Mouse (Mus musculus) kidney, adult 2 months (tissue): ENCODE measurements around the gene Ptprk. TPM values are rescaled to one million over a fixed set of nuclear protein-coding genes. Genes with fewer than 3 reads are reported as not detected.

Experiments
- DNase-seq: peaks from one replicate; pipeline ENCODE4 v3.0.0; 2021
- H3K27ac ChIP-seq: fragments of 200-500 bp; 2 replicates; pipeline ENCODE4 v1.5.1; 2012; ENCODE audit warnings: low read depth, low read length, control low read depth, inconsistent platforms; ENCODE audit not compliant: insufficient read depth
- H3K27me3 ChIP-seq: fragments of 200-500 bp; replicated peaks from 2 replicates; pipeline ENCODE4 v1.6.1; 2012; ENCODE audit warnings: mild to moderate bottlenecking, moderate library complexity, low read length, inconsistent platforms; ENCODE audit not compliant: control insufficient read depth, insufficient read depth
- H3K36me3 ChIP-seq: fragments of 200-500 bp; 2 replicates; pipeline ENCODE4 v1.6.1; 2012; ENCODE audit warnings: mild to moderate bottlenecking, moderate library complexity, low read length, inconsistent platforms; ENCODE audit not compliant: control insufficient read depth, insufficient read depth
- H3K4me1 ChIP-seq: fragments of 200-500 bp; 2 replicates; pipeline ENCODE4 v1.6.1; 2011; ENCODE audit warnings: low read length; ENCODE audit not compliant: control insufficient read depth, insufficient read depth
- H3K4me3 ChIP-seq: fragments of 200-500 bp; 2 replicates; pipeline ENCODE4 v1.5.1; 2011; ENCODE audit warnings: mild to moderate bottlenecking, low read depth, low read length, control low read depth; ENCODE audit not compliant: insufficient read depth
- CTCF ChIP-seq: fragments of 200-500 bp; conservative IDR thresholded peaks from 2 replicates; pipeline ENCODE4 v1.5.1; 2011; ENCODE audit warnings: low read depth, mild to moderate bottlenecking, control low read depth, low read length, moderate library complexity, mixed read lengths; ENCODE audit not compliant: insufficient read depth, insufficient read length
- POLR2A ChIP-seq: fragments of 200-500 bp; IDR thresholded peaks from one replicate; pipeline ENCODE4 v1.6.1; 2011; ENCODE audit warnings: low read depth, low read length, control low read depth
- WGBS: fragments of 180-500 bp; shearing (Covaris S2); methylation state at CpG from one replicate; pipeline ENCODE4 v1.1.7; 2018; 5-methylcytosine and 5-hydroxymethylcytosine counted together
- polyA plus RNA-seq: library from polyadenylated mRNA; depleted of rRNA; stranded (reverse); fragments of >200 nt; gene quantifications from 2 replicates; pipeline ENCODE4 v1.2.3, GENCODE M21; 2012

Gene Ptprk
- polyA plus RNA-seq, 1 experiment = 50.2 TPM

DNA sequence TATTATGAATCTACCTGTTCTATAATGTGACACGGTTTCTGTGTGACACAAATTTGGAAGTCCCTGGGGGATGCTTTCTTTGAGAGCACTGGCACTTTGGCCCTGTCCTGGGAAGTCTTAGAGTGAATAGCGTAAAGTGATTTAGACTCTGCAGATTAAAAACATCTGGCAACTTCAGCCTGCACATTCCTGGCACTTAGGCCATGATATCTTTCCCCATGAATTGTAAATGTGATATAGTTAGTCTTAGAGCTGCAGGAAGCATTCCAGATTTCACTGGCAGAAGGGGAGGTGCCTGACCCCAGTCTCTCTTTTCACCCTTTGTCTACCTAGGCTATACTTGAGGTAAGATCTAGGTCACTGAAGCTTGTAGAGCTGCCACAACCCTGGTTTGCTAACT is 295.2 kb downstream of the Ptprk start:
- Histone ChIP-seq H3K27ac (no peak overlapping the region), H3K4me3 (no peak overlapping the region), H3K27me3 (no peaks in the 10 kb centered on the region), H3K36me3 (no peaks in the 10 kb centered on the region), H3K4me1 (no peaks in the 10 kb centered on the region)
- WGBS = 71% methylated on average over 2 of the region's 2 CpGs
- no peak for DNase-seq
- TF ChIP-seq POLR2A (no peak), CTCF (no peak)

DNA sequence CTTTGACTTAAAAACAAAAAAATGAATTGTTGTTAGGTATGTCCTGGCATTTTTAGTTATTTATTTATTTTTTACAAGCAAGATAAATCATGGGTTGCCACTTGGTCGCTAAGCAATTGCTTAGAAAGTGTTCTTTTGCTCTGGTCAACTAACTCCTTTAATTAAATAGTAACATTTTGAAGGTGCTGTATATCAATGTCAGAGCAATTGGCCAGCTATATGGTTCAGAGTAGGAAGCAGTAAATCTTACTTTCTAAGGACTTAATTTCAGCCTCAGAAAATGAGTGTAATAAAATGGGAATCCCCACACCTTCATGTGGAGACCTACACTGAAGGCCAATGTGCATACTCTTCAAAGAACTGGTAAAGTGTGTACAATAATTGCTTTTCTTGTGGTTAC is 300.3 kb downstream of the Ptprk start:
- H3K27me3 ChIP-seq = no peaks in the 10 kb centered on the region
- no peak overlapping the region for H3K4me3 ChIP-seq
- H3K36me3 ChIP-seq = no peaks in the 10 kb centered on the region
- no peaks in the 10 kb centered on the region for H3K4me1 ChIP-seq
- TF ChIP-seq POLR2A (no peak), CTCF (no peak)
- WGBS = 32% methylated on average over 1 of the region's 1 CpGs
- no peak for DNase-seq
- H3K27ac ChIP-seq = no peak overlapping the region

DNA sequence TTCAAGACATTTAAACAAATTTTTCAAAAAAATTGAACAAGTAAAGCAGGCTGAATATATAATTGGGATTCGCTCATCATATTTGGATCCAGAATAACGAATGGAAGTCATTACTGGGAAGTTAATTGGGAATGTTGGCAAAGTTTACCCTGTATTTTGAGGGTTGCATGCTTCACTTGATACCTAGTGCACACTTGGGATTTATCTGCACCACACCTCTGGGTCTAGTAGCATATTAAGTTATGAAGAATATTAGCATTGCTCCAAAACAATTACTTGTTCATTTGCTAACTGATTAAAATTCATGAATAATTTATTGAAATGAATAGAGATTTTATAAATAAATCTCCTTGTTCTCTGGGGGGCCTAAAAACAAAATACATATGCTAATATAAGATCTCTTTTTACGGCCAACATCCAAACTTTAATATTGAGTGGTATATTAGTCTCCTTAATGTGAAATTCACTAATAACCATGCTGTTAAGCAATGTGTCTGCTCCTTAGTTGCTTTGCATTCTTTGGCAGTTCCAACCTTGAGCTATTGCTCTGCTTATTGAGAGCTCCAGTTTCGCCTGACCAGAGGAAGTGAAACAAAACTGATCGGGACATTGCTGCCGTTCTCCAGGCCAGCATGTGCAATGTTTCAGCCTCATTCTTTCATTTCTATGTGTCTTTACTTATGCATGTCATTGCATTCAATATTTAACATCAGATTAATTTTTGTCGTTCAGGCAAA is 305.3 kb downstream of the Ptprk start:
- H3K27ac ChIP-seq = no peak overlapping the region
- 79% methylated on average over 7 of the region's 7 CpGs for WGBS

DNA sequence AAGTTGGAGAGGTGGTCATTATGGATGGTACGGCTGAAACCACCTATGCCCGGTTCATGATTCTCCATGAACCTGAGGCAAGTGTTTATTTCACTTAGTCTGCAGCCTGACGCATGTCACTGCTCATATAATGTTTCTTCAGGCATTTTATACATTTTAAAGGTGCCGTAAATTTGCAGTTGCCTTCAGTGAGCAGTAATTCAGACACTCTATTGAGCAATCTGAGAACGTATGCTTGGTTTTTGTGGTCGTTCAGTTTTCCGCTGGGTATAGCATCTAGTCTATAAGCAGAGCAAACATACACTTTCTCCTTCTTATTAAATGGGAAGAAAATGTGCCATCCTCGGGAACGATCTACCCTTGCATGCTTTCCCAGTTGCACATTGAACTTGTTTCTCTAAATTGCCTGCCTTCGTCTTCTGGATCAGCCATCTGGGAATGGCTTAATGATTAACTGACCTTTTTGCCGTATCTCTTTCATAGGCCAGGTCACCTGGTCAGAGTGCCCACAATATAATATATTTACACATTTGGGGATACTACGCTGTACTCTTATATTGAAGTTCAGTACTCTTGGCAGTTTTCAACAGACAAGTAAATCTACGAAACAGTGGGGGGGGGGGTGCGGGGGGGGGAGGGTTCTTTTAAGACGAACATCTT is 313.1 kb downstream of the Ptprk start:
- Histone ChIP-seq H3K27ac (peak overlapping the region; percentile 80), H3K27me3 (no peaks in the 10 kb centered on the region), H3K4me1 (peaks cover 5% of the 10 kb centered on the region; the same call in 1 of the 2 replicates), H3K4me3 (no peak overlapping the region), H3K36me3 (no peaks in the 10 kb centered on the region)
- peak; percentile 78 for DNase-seq
- TF ChIP-seq CTCF = no peak
- TF ChIP-seq POLR2A = no peak
- WGBS = 43% methylated on average over 15 of the region's 15 CpGs

More for the DNA sequence above, 305.3 kb downstream of the Ptprk start:
- Histone ChIP-seq H3K4me1 (no peaks in the 10 kb centered on the region), H3K4me3 (no peak overlapping the region), H3K27me3 (no peaks in the 10 kb centered on the region), H3K36me3 (no peaks in the 10 kb centered on the region)
- DNase-seq = no peak
- no peak for TF ChIP-seq POLR2A

DNA sequence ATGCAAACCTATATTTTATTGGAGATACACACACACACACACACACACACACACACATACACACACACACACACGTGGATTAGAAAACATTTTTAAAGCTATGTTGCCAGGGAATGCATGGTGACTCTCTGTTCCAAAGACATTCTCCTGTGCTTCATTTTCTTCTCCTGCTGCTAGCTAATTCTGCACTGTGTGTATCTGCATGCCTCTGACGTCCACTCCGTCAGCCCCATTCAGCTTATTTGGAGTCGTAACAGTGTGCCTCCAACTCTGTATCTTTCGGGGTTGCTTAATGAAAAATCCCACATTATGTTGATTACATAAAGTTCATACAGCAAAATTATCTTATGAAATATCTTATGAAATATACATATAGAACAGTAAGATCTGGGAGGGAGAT is 316.5 kb downstream of the Ptprk start:
- DNase-seq = no peak
- H3K36me3 ChIP-seq = no peaks in the 10 kb centered on the region; the same call in 1 of the 2 replicates
- H3K27ac ChIP-seq = no peak overlapping the region
- H3K27me3 ChIP-seq = no peaks in the 10 kb centered on the region
- H3K4me1 ChIP-seq = peaks cover 7% of the 10 kb centered on the region; the same call in 1 of the 2 replicates
- no peak for TF ChIP-seq CTCF
- TF ChIP-seq POLR2A = no peak
- 97% methylated on average over 5 of the region's 5 CpGs for WGBS
- H3K4me3 ChIP-seq = no peak overlapping the region

DNA sequence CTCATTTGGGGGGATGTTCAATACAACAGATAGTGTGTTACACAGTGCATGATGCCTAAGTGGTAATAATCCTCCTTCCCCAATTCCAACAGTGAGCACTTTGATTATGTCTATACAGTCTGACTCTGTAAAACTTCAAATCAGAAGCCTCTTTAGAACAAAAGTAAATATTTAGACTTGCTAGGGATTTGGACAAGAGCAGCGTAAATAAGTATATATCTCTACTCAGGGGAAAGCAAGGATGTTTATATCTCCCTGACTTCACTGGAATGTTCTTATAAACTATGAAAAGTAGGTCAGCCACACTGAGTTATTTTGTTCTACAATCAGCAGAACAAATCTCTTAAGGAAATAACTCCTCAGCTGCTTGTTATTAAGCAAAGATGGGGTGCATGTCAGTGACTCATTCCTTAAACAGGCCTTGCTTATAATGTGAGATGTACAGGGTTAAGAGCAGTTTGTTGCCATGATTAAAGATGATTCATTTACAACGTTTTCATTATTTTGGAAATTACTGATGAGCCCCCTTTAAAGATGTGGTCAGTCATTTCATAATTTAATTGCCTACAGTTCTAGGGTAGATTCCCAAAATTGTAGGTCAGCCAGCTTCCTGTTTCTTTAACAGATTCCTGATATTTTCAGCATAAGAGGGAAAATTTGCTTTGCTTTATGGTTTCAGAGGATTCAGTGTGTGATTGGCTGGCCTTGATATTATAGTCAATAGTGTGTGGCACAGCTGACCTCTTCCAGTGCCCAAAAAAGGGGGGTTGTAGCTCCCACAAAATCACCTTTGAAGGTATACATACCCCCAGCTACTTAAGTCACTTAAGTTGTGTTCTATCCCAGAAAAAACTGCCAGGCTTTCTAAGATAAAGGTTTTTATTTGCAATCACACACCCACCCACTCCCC is 321.2 kb downstream of the Ptprk start:
- Histone ChIP-seq H3K36me3 (no peaks in the 10 kb centered on the region; the same call in 1 of the 2 replicates), H3K27ac (peak overlapping the region; percentile 23; the same call in 1 of the 2 replicates), H3K27me3 (no peaks in the 10 kb centered on the region), H3K4me3 (no peak overlapping the region), H3K4me1 (peaks cover 3% of the 10 kb centered on the region; the same call in 1 of the 2 replicates)
- DNase-seq = peak; percentile 36
- 59% methylated on average over 2 of the region's 2 CpGs for WGBS
- no peak for TF ChIP-seq POLR2A
- TF ChIP-seq CTCF = no peak

DNA sequence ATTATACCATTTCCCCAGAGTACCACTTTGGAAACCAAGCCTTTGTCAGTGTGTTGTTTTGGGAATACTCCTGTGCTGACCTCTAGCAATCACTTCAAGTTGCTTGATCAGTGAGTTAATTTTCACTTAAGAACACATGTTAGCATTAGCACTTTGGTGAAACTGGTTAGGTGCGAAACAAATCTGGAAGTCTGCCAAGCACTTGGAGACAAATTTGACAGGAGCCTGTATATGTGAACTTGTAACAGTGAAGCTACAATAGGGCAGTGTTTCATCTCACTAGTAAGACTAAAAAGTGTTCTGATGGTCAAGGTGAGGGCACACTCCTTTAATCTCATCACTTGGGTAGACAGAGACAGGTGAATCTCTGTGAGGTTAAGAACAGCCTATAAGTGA is 321.9 kb downstream of the Ptprk start:
- H3K4me1 ChIP-seq = peaks cover 3% of the 10 kb centered on the region; the same call in 1 of the 2 replicates
- H3K4me3 ChIP-seq = no peak overlapping the region
- TF ChIP-seq CTCF (no peak), POLR2A (no peak)
- H3K27ac ChIP-seq = no peak overlapping the region
- H3K27me3 ChIP-seq = no peaks in the 10 kb centered on the region
- no peaks in the 10 kb centered on the region; the same call in 1 of the 2 replicates for H3K36me3 ChIP-seq
- peak; percentile 71 for DNase-seq
- WGBS = 13% methylated on average over 1 of the region's 1 CpGs
